Mouse (Mus musculus) midbrain, embryonic 16.5 days (tissue): Measurements from ENCODE around the gene Ddah2. TPM values are rescaled to one million over a fixed set of nuclear protein-coding genes. Genes with fewer than 3 reads are reported as not detected.

Experiments
- ATAC-seq: fragments of 200-750 bp; cut with Nextera tagmentation; 2 replicates; pipeline ENCODE4 v1.8.0; 2017; ENCODE audit warnings: moderate TSS enrichment
- H3K27ac ChIP-seq: fragments of 300-500 bp; sonication (generic); 2 replicates; pipeline ENCODE4 v1.5.1; 2014; ENCODE audit warnings: mild to moderate bottlenecking, low read length, mixed read lengths
- H3K27me3 ChIP-seq: fragments of 300-500 bp; sonication (generic); 2 replicates; pipeline ENCODE4 v1.6.1; 2014; ENCODE audit warnings: low read depth, low read length, mixed read lengths; ENCODE audit not compliant: control insufficient read depth, insufficient read depth
- H3K36me3 ChIP-seq: fragments of 300-500 bp; sonication (generic); 2 replicates; pipeline ENCODE4 v1.6.1; 2014; ENCODE audit warnings: mild to moderate bottlenecking, low read length, moderate library complexity, mixed read lengths; ENCODE audit not compliant: control insufficient read depth, insufficient read depth
- H3K4me1 ChIP-seq: fragments of 300-500 bp; sonication (generic); 2 replicates; pipeline ENCODE4 v1.6.1; 2014; ENCODE audit warnings: mild to moderate bottlenecking, low read length, mixed read lengths; ENCODE audit not compliant: control insufficient read depth, insufficient read depth
- H3K4me2 ChIP-seq: fragments of 300-500 bp; sonication (generic); 2 replicates; pipeline ENCODE4 v1.6.1; 2014; ENCODE audit warnings: mild to moderate bottlenecking, low read length, mixed read lengths
- H3K4me3 ChIP-seq: fragments of 300-500 bp; sonication (generic); 2 replicates; pipeline ENCODE4 v1.5.1; 2014; ENCODE audit warnings: low read depth, mild to moderate bottlenecking, low read length, moderate library complexity, mixed read lengths
- H3K9ac ChIP-seq: fragments of 300-500 bp; sonication (generic); 2 replicates; pipeline ENCODE4 v1.6.1; 2014; ENCODE audit warnings: low read depth, low read length, mixed read lengths
- H3K9me3 ChIP-seq: fragments of 300-500 bp; sonication (generic); replicated peaks from 2 replicates; pipeline ENCODE4 v1.6.1; 2014; ENCODE audit warnings: mild to moderate bottlenecking, low read length, mixed read lengths; ENCODE audit not compliant: control insufficient read depth, poor library complexity, severe bottlenecking
- WGBS: fragments of 180-500 bp; shearing (Covaris S2); extraction: QIAGEN DNeasy Blood & Tissue Kit; methylation state at CpG from one replicate; pipeline ENCODE4 v1.1.7; 2014; 5-methylcytosine and 5-hydroxymethylcytosine counted together
- polyA plus RNA-seq: library from polyadenylated mRNA; unstranded; fragments of >200 nt; fragmentation: Nextera tagmentation; extraction: Ambion mirVana; gene quantifications from 2 replicates; pipeline ENCODE4 v1.2.1, GENCODE M21; 2015

Ddah2 gene
- polyA plus RNA-seq, 1 experiment from 2014 or later = 312 TPM

DNA sequence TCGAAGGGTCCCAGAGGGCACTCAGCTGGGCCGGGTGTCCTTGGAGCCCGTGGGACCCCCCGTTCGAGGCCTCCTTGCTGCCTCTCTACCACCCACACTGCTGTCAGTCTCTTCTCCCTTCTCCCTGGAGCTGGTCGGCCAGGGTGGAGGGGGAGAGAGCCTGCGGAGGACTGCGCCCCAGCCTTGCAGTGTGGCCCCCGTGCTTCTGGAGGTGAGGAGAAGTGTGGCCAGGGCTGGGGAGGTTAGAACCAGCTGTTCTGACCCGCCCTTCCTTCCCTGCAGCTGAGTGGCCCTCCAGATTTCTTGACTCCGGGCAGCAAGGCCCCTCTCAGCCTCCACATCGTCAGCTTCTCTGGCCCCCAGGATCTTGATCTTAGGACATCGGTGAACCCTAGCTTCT is 34.6 kb upstream of the Ddah2 start:
- Histone ChIP-seq H3K9me3 (no peaks in the 10 kb centered on the region), H3K27ac (no peak overlapping the region), H3K27me3 (no peaks in the 10 kb centered on the region), H3K4me1 (no peaks in the 10 kb centered on the region; the same call in 1 of the 2 replicates), H3K36me3 (no peaks in the 10 kb centered on the region), H3K4me2 (no peak overlapping the region), H3K9ac (no peak overlapping the region), H3K4me3 (no peak overlapping the region)
- WGBS = 84% methylated on average over 12 of the region's 13 CpGs
- no peak for ATAC-seq

GRCm38 (mm10) chr17:35024691-35025488 is 33.9 kb upstream of the Ddah2 start:
- Histone ChIP-seq H3K9ac (no peak overlapping the region), H3K4me1 (no peaks in the 10 kb centered on the region; the same call in 1 of the 2 replicates), H3K27me3 (no peaks in the 10 kb centered on the region), H3K27ac (no peak overlapping the region), H3K9me3 (no peaks in the 10 kb centered on the region), H3K4me2 (no peak overlapping the region), H3K36me3 (no peaks in the 10 kb centered on the region), H3K4me3 (no peak overlapping the region)
- WGBS = 65% methylated on average over 8 of the region's 10 CpGs
- ATAC-seq = no peak

DNA sequence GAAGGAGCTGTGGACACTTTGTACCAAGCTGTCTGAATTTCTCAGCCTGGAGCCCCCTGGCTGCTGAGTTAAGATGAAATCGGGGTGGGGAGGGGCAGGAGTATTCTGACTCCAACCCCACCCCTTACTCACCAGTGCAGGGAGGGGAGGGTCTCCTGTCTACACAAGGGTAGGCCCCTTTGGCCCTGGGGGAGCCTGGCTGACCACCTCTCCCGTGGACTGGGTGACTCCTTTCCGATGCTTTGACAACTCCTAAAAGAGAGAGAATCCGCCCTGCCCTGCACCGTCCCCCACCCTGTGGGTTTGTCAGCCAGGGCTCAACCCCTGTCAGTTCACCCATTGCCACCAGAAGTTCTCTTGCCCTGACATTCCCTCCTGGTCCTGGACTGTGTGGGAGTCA is 32.6 kb upstream of the Ddah2 start:
- Histone ChIP-seq H3K27me3 (no peaks in the 10 kb centered on the region), H3K4me2 (no peak overlapping the region), H3K4me3 (no peak overlapping the region), H3K27ac (no peak overlapping the region), H3K4me1 (no peaks in the 10 kb centered on the region; the same call in 1 of the 2 replicates), H3K9ac (no peak overlapping the region), H3K36me3 (no peaks in the 10 kb centered on the region), H3K9me3 (no peaks in the 10 kb centered on the region)
- 92% methylated on average over 5 of the region's 5 CpGs for WGBS
- no peak for ATAC-seq

GRCm38 (mm10) chr17:35027277-35028068 is 31.4 kb upstream of the Ddah2 start, which contains the start of gene Sapcd1:
Gene Sapcd1 (minus strand): TSS chr17:35028016.
- Histone ChIP-seq H3K4me1 (no peaks in the 10 kb centered on the region; the same call in 1 of the 2 replicates), H3K9ac (peak within 1 kb of the TSS; percentile 10; the same call in 1 of the 2 replicates), H3K4me3 (no peak within 1 kb of the TSS), H3K9me3 (no peaks in the 10 kb centered on the region), H3K36me3 (no peaks in the 10 kb centered on the region), H3K27me3 (no peaks in the 10 kb centered on the region), H3K4me2 (no peak within 1 kb of the TSS), H3K27ac (no peak within 1 kb of the TSS)
- 21% methylated on average over 13 of the region's 13 CpGs for WGBS
- ATAC-seq = peak; percentile 46

DNA sequence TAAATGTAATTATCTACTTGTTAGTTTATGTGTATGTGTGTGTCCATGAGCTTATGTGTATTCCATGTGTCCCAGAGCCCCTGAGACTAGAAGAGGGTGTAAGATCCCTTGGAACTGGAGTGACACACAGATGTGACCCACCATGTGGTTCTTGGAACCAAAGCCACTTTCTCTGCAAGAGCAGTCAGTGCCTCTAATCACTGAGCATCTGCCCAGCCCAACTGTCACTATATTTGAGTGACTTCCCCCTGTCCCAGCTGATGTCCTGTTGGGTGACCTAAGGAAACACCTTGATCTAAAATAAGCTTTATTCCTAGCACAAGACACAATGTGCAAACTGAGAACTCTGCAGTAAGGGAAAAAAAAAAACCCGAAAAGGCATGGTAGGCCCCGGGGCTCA is 30.5 kb upstream of the Ddah2 start:
- no peak overlapping the region for H3K4me2 ChIP-seq
- H3K9me3 ChIP-seq = no peaks in the 10 kb centered on the region
- H3K27me3 ChIP-seq = no peaks in the 10 kb centered on the region
- no peaks in the 10 kb centered on the region for H3K36me3 ChIP-seq
- no peak for ATAC-seq
- H3K4me3 ChIP-seq = no peak overlapping the region
- no peak overlapping the region for H3K9ac ChIP-seq
- no peak overlapping the region for H3K27ac ChIP-seq
- H3K4me1 ChIP-seq = no peaks in the 10 kb centered on the region; the same call in 1 of the 2 replicates
- 86% methylated on average over 2 of the region's 2 CpGs for WGBS

- H3K4me2 ChIP-seq = peak overlapping the region; percentile 56
- peak overlapping the region; percentile 43; the same call in 1 of the 2 replicates for H3K9ac ChIP-seq
- no peak overlapping the region for H3K27ac ChIP-seq
- H3K4me1 ChIP-seq = no peaks in the 10 kb centered on the region; the same call in 1 of the 2 replicates
- no peaks in the 10 kb centered on the region for H3K36me3 ChIP-seq
- WGBS = 34% methylated on average over 19 of the region's 19 CpGs
- H3K27me3 ChIP-seq = no peaks in the 10 kb centered on the region
- H3K9me3 ChIP-seq = no peaks in the 10 kb centered on the region
- 0 out of 2 replicates have a peak overlapping the region, but pooled peaks have one; percentile 10 for H3K4me3 ChIP-seq
- no peak for ATAC-seq
Measured at GRCm38 (mm10) chr17:35029691-35030532, 28.9 kb upstream of the Ddah2 start.

- Histone ChIP-seq H3K9ac (no peak overlapping the region), H3K36me3 (no peaks in the 10 kb centered on the region), H3K9me3 (no peaks in the 10 kb centered on the region), H3K4me2 (no peak overlapping the region), H3K27me3 (no peaks in the 10 kb centered on the region), H3K27ac (no peak overlapping the region), H3K4me3 (no peak overlapping the region), H3K4me1 (no peaks in the 10 kb centered on the region; the same call in 1 of the 2 replicates)
- WGBS = 94% methylated on average over 11 of the region's 11 CpGs
- no peak for ATAC-seq
Measured at GRCm38 (mm10) chr17:35031272-35031671, 27.6 kb upstream of the Ddah2 start.

- H3K9me3 ChIP-seq = no peaks in the 10 kb centered on the region
- no peaks in the 10 kb centered on the region; the same call in 1 of the 2 replicates for H3K4me1 ChIP-seq
- no peaks in the 10 kb centered on the region for H3K27me3 ChIP-seq
- H3K27ac ChIP-seq = no peak overlapping the region
- ATAC-seq = no peak
- H3K4me2 ChIP-seq = no peak overlapping the region
- 84% methylated on average over 7 of the region's 7 CpGs for WGBS
- H3K36me3 ChIP-seq = no peaks in the 10 kb centered on the region
- H3K4me3 ChIP-seq = no peak overlapping the region
- no peak overlapping the region for H3K9ac ChIP-seq
Measured at GRCm38 (mm10) chr17:35031880-35032279, 27.0 kb upstream of the Ddah2 start.
